Mouse (Mus musculus): ENCODE data around the gene Efna2. TPM values are rescaled to one million over a fixed set of nuclear protein-coding genes. Genes with fewer than 3 reads are reported as not detected.

Efna2 gene
- polyA plus RNA-seq, 1 experiment from 2014 or later: 20.6 TPM

DNA sequence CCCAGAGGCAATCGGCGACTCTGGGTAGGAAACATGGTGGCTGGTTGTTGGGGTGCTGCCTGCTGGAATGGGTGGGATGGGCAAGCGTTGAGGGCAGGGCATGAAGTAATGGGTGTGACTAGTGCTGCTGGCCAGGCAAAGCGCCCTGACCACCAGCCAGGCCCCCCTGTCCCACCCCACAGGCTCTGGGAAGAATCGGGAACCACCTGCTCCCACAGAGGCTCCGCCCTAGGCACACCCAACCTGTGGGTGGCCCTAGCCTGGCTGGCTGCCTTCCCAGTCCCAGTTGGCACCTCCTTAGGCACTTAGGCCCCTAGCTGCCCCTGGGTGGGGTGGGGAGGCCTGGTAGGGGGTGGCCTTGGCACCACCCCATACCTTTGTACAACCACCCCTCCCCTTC, 33.4 kb upstream of the Efna2 start:
- no peaks in the 10 kb centered on the region for H3K9me3 ChIP-seq
- WGBS: 91% methylated on average over 6 of the region's 6 CpGs
- H3K27ac ChIP-seq: peak overlapping the region; percentile 99
- H3K4me1 ChIP-seq: peaks cover 62% of the 10 kb centered on the region
- peaks cover 52% of the 10 kb centered on the region for H3K36me3 ChIP-seq
- H3K27me3 ChIP-seq (ENCODE audit: insufficient read depth, poor library complexity, severe bottlenecking): no peaks in the 10 kb centered on the region
- H3K4me3 ChIP-seq: peak overlapping the region; percentile 98
- DNase-seq (ENCODE audit: low spot score): no peak

GRCm38 (mm10) chr10:80146568-80147011, 32.7 kb upstream of the Efna2 start:
- Histone ChIP-seq H3K27ac (peak overlapping the region; percentile 99), H3K36me3 (peaks cover 59% of the 10 kb centered on the region), H3K27me3 (ENCODE audit: insufficient read depth, poor library complexity, severe bottlenecking) (no peaks in the 10 kb centered on the region), H3K4me3 (peak overlapping the region; percentile 98), H3K9me3 (no peaks in the 10 kb centered on the region), H3K4me1 (peaks cover 58% of the 10 kb centered on the region)
- WGBS: 54% methylated on average over 4 of the region's 4 CpGs
- DNase-seq (ENCODE audit: low spot score): no peak

DNA sequence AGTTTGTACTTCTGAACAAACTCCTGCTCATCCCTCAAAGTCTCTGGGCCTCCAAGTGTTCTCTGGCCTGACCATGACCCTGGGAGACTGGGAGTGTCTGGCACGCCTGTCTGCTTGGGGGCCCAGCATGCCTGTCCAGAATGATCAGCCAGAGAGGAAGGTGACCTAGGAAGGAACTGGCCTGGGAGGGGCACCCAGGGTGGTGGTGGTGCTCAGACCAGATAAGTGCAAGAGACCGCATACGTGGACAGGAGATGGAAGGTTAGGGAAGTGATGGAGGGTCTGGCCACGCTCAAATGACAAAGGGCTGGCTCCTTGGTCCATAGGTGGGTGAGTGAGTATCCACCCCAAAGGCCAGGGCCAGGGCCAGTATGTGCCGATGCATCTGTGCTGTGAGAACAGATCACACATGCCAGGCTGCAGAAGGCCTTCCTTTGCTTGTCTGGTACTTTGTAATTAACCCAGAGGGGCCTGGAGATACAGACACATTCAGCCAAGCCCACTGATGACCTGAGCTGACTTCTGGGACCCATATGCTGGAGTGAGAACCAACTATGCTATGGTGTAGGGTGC, 32.0 kb upstream of the Efna2 start:
- Histone ChIP-seq H3K4me3 (peak overlapping the region; percentile 98), H3K4me1 (peaks cover 62% of the 10 kb centered on the region), H3K27ac (peak overlapping the region; percentile 99), H3K36me3 (peaks cover 66% of the 10 kb centered on the region), H3K27me3 (ENCODE audit: insufficient read depth, poor library complexity, severe bottlenecking) (no peaks in the 10 kb centered on the region), H3K9me3 (no peaks in the 10 kb centered on the region)
- peak; percentile 92 for DNase-seq (ENCODE audit: low spot score)
- 56% methylated on average over 5 of the region's 5 CpGs for WGBS

DNA sequence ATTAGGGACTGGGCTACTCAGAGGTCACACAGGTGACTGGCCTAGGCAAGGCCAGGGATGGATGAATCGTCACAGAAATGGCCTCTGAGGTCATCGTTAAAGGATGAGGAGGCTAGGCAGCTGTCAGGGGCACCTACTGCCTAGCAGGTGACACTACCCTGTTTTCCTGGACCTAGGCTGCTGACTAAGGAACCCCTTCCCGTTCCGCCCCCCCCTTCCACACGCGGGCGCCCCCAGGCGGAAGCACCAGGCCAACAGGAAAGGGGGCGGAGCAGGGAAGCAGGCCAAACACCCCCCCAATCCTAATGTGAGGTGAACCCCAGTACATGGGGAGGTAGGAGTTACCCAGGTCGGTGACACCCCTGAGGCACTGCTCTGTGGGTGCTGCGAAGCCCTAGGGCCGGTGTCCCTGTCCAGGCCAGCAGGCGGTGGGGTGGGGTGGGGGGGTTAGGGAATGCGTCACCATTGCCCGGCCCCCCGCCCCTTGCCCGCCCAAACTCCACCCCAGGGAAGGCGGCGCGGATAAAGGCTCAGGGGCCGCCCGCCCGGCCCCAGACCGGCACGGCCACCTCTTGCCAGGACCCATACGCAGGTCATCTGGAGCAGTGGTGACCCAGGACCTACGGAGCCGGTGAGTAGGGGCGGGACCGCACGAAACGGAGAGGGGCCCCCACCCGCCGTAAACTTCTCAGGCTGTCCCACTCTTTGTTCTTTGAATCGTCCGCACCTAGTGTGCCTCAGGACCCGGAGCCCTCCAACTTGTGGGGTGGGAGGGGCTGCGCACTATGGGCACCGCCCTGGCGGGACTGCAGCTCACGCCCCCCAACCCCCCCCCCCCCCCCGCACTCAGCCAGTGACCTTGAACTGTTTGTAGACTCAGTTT, 31.3 kb upstream of the Efna2 start, which contains the start of gene Midn:
Gene Midn, plus strand, starts transcription at position 554 of the 883 bp plus-strand sequence.
- Histone ChIP-seq H3K27ac (peak within 1 kb of the TSS; percentile 99), H3K4me3 (peak within 1 kb of the TSS; percentile 98), H3K9me3 (no peaks in the 10 kb centered on the region), H3K4me1 (peaks cover 64% of the 10 kb centered on the region), H3K27me3 (ENCODE audit: insufficient read depth, poor library complexity, severe bottlenecking) (no peaks in the 10 kb centered on the region), H3K36me3 (peaks cover 73% of the 10 kb centered on the region)
- under 1% methylated on average over 35 of the region's 42 CpGs for WGBS
- peak; percentile 96 for DNase-seq (ENCODE audit: low spot score)

GRCm38 (mm10) chr10:80148610-80149290, 30.5 kb upstream of the Efna2 start:
- no peaks in the 10 kb centered on the region for H3K9me3 ChIP-seq
- peak overlapping the region; percentile 99 for H3K27ac ChIP-seq
- peaks cover 75% of the 10 kb centered on the region for H3K36me3 ChIP-seq
- peaks cover 66% of the 10 kb centered on the region for H3K4me1 ChIP-seq
- peak; percentile 95 for DNase-seq (ENCODE audit: low spot score)
- H3K27me3 ChIP-seq (ENCODE audit: insufficient read depth, poor library complexity, severe bottlenecking): no peaks in the 10 kb centered on the region
- H3K4me3 ChIP-seq: peak overlapping the region; percentile 98
- under 1% methylated on average over 57 of the region's 57 CpGs for WGBS

DNA sequence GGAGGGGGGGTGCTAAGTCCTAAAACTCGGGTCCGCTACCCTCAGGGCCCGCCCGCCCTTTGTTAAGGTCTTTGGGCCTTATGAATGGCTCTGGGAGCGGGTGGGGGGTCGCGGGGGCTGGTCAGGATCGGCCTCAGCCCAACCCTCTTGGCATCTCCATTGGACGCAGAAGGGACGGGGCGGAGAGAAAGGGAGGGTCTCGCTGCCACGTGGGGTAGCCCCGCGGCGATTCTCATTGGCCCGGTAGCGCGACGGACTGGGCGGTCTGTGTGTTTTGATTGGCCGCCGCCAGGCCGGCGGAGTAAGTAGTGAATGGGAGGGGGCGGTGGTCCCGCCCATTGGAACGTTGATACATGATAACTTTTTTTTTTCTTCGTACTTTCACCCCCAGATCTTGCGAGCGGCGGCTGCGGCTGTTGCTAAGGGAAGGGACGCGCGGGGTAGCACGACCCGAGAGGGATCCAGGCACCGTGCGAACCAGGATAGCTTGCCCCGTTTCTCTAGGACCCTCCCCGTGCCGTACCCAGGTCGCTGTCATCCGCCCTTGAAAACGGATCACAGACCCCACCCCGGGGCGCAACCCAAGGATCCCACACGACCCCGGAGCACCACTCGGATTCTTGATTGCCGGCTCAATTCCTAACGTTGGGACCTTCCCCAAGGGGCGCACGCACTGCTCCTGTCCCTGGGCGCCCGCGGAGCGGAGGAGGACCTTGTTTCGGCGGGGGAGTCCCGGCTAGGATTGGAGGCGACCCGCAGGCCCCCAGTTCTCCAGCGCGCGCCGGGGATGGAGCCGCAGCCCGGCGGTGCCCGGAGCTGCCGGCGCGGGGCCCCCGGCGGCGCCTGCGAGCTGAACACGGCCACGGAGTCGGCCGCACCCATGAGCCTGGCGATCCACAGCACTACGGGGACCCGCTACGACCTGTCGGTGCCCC, 29.7 kb upstream of the Efna2 start:
- Histone ChIP-seq H3K4me1 (peaks cover 72% of the 10 kb centered on the region), H3K9me3 (no peaks in the 10 kb centered on the region), H3K27ac (peak overlapping the region; percentile 99), H3K36me3 (peaks cover 75% of the 10 kb centered on the region), H3K27me3 (ENCODE audit: insufficient read depth, poor library complexity, severe bottlenecking) (no peaks in the 10 kb centered on the region), H3K4me3 (peak overlapping the region; percentile 98)
- under 1% methylated on average over 88 of the region's 88 CpGs for WGBS
- peak; percentile 99 for DNase-seq (ENCODE audit: low spot score)

DNA sequence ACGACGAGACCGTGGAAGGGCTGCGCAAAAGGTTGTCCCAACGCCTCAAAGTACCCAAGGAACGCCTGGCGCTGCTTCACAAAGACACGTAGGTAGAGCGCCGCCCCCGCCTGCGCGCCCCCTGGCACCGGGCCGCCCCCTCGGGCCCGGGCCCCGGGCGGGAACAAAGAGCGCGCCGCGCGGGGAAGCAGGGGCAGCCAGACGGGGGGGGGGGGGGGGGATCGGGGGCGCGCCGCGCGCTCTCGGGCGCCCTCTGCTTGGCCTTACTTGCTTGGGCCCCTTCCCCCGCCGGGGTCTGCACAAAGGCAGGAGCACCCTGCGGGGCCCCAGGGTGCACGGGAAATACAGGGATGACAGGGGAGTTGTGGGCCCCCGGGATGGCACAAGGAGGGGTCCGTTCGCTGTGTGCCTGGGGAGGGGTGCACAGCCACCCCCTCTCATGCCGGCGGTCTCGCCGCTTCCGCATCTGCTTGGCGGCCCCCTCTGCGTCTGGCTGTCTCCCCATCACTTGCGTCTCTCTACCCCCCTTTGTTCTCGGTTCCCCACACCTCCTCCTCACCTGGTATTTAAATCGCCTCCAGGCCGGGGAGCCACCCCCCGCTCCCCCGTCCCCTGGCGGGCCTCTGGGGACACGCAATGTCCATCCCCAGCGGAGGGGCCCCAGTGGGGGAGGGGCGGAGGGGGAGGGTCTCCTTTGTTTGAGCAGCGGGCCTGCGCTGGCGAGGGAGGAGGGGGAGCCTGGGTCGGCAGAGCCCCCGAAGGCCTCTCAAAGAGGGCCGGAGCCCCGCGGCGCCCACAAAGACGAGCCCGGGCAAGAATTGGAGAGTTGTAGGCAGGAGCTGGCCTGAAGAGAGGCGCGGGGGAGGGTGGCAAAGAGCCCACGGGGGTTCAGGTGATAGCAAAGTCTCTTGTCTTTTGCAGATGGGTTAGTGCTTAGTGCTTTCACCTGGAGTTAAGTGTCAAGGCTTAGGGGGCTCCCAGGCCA, 28.8 kb upstream of the Efna2 start:
- H3K4me1 ChIP-seq: peaks cover 74% of the 10 kb centered on the region
- DNase-seq (ENCODE audit: low spot score): peak; percentile 85
- peak overlapping the region; percentile 98 for H3K4me3 ChIP-seq
- under 1% methylated on average over 45 of the region's 71 CpGs for WGBS
- H3K9me3 ChIP-seq: no peaks in the 10 kb centered on the region
- peaks cover 75% of the 10 kb centered on the region for H3K36me3 ChIP-seq
- no peaks in the 10 kb centered on the region for H3K27me3 ChIP-seq (ENCODE audit: insufficient read depth, poor library complexity, severe bottlenecking)
- H3K27ac ChIP-seq: peak overlapping the region; percentile 99

GRCm38 (mm10) chr10:80151211-80152034, 27.9 kb upstream of the Efna2 start:
- H3K4me1 ChIP-seq: peaks cover 74% of the 10 kb centered on the region
- H3K27me3 ChIP-seq (ENCODE audit: insufficient read depth, poor library complexity, severe bottlenecking): no peaks in the 10 kb centered on the region
- H3K4me3 ChIP-seq: peak overlapping the region; percentile 98
- H3K27ac ChIP-seq: peak overlapping the region; percentile 99
- H3K36me3 ChIP-seq: peaks cover 75% of the 10 kb centered on the region
- no peaks in the 10 kb centered on the region for H3K9me3 ChIP-seq
- 2% methylated on average over 26 of the region's 26 CpGs for WGBS
- peak; percentile 85 for DNase-seq (ENCODE audit: low spot score)

GRCm38 (mm10) chr10:80152071-80152872, 27.0 kb upstream of the Efna2 start:
- H3K4me1 ChIP-seq: peaks cover 74% of the 10 kb centered on the region
- H3K27me3 ChIP-seq (ENCODE audit: insufficient read depth, poor library complexity, severe bottlenecking): no peaks in the 10 kb centered on the region
- WGBS: 14% methylated on average over 15 of the region's 15 CpGs
- H3K4me3 ChIP-seq: peak overlapping the region; percentile 98
- H3K9me3 ChIP-seq: no peaks in the 10 kb centered on the region
- peak overlapping the region; percentile 99 for H3K27ac ChIP-seq
- H3K36me3 ChIP-seq: peaks cover 78% of the 10 kb centered on the region
- peak; percentile 81 for DNase-seq (ENCODE audit: low spot score)

DNA sequence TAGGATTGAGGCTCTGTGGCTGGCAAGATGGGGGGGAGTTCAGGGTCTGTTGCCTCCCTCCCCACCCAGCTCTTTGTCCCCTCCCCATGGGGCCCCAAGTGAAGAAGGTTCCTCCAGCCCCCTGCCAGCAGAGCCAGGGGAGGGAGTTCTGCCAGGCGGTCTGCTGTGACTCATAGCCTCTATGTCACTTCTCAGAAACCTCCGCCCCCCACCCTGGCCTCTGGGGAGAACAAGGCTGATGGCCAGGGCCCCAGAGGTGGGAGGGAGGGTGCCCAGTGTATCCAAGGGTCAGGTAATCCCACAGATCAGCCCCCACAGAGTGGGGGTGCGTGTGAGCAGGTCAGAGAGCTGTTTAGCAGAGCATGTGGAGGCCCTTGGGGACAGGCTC, 26.4 kb upstream of the Efna2 start:
- no peaks in the 10 kb centered on the region for H3K27me3 ChIP-seq (ENCODE audit: insufficient read depth, poor library complexity, severe bottlenecking)
- 44% methylated on average over 3 of the region's 3 CpGs for WGBS
- H3K36me3 ChIP-seq: peaks cover 82% of the 10 kb centered on the region
- H3K27ac ChIP-seq: peak overlapping the region; percentile 99
- H3K9me3 ChIP-seq: no peaks in the 10 kb centered on the region
- DNase-seq (ENCODE audit: low spot score): no peak
- peak overlapping the region; percentile 98 for H3K4me3 ChIP-seq
- H3K4me1 ChIP-seq: peaks cover 73% of the 10 kb centered on the region
